Mouse (Mus musculus): ENCODE results near the gene Mpped2. TPM values are rescaled to one million over a fixed set of nuclear protein-coding genes. Genes with fewer than 3 reads are reported as not detected.

The Mpped2 gene
- polyA plus RNA-seq, 1 experiment from 2014 or later, result 1.8 TPM

GRCm38 (mm10) chr2:106772643-106773042, 79.6 kb downstream of the Mpped2 start:
- no peak overlapping the region for H3K4me2 ChIP-seq (ENCODE audit: low read depth, low read length)
- H3K27ac ChIP-seq (ENCODE audit: low read length), result no peak overlapping the region
- no peak overlapping the region for H3K4me3 ChIP-seq (ENCODE audit: low read depth, low read length)
- no peaks in the 10 kb centered on the region for H3K36me3 ChIP-seq (ENCODE audit: control insufficient read depth, insufficient read depth)
- H3K9me3 ChIP-seq (replicated peaks; ENCODE audit: control insufficient read depth, low read length), result no peaks in the 10 kb centered on the region
- WGBS (ENCODE audit: insufficient replicate concordance), result 62% methylated on average over 5 of the region's 5 CpGs
- no peak for ATAC-seq (ENCODE audit: low read depth)
- H3K9ac ChIP-seq (ENCODE audit: low read depth, low read length), result no peak overlapping the region
- no peaks in the 10 kb centered on the region for H3K4me1 ChIP-seq (ENCODE audit: control insufficient read depth, low read depth, low read length)
- no peaks in the 10 kb centered on the region for H3K27me3 ChIP-seq (ENCODE audit: control insufficient read depth, insufficient read depth, low read depth, low read length)

DNA sequence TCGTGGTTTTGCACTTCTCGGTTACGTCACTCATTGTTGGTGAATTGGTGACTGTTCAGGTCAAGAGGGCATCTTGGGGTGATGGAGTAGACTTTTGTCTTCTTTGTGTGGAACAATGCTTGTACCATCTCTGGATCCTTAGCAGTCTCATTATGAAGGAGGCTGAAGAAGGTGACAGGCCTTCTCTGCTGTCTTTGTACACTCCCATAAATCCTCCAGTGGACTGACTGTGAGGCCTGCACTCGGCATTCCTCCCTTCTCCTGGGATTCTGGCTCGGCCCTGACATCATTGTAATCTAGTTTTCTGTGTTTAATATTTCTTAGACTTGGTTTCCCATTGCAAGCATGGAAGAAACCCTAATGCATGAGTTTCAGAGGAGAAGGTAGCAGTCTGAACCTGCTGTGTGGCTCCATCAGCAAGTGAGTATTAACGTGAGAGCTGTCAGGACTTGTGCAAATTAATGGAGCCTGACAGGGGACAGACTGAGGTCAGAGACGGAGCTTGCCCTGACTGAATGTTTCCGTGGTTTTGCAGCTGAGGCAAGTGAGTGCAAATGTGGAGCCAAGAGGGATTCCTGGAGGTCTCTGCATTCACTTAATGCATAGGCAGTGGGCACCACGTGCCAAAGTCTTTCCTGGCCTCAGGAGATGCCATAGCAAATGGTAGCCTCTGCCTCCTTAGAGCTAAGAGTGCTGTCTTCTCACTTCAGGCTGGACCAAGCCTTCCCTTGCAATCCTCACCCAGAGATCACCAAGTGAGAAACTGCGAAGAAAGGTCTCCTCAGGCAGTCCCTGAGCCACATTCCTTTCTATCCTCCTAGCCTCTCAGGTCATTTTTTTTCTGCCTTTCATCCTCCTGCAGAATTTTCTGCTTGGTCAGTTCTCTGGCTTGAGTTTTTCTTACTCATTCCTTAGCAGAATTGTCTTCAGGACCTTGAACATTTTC, 81.5 kb downstream of the Mpped2 start:
- Histone ChIP-seq H3K4me1 (ENCODE audit: control insufficient read depth, low read depth, low read length) (no peaks in the 10 kb centered on the region), H3K4me2 (ENCODE audit: low read depth, low read length) (no peak overlapping the region), H3K36me3 (ENCODE audit: control insufficient read depth, insufficient read depth) (no peaks in the 10 kb centered on the region), H3K9me3 (replicated peaks; ENCODE audit: control insufficient read depth, low read length) (no peaks in the 10 kb centered on the region), H3K4me3 (ENCODE audit: low read depth, low read length) (no peak overlapping the region), H3K27ac (ENCODE audit: low read length) (no peak overlapping the region), H3K27me3 (ENCODE audit: control insufficient read depth, insufficient read depth, low read depth, low read length) (no peaks in the 10 kb centered on the region), H3K9ac (ENCODE audit: low read depth, low read length) (no peak overlapping the region)
- ATAC-seq (ENCODE audit: low read depth), result no peak
- 53% methylated on average over 10 of the region's 10 CpGs for WGBS (ENCODE audit: insufficient replicate concordance)

- Histone ChIP-seq H3K9ac (ENCODE audit: low read depth, low read length) (no peak overlapping the region), H3K4me3 (ENCODE audit: low read depth, low read length) (no peak overlapping the region), H3K4me1 (ENCODE audit: control insufficient read depth, low read depth, low read length) (no peaks in the 10 kb centered on the region), H3K27me3 (ENCODE audit: control insufficient read depth, insufficient read depth, low read depth, low read length) (no peaks in the 10 kb centered on the region), H3K27ac (ENCODE audit: low read length) (no peak overlapping the region), H3K36me3 (ENCODE audit: control insufficient read depth, insufficient read depth) (no peaks in the 10 kb centered on the region), H3K4me2 (ENCODE audit: low read depth, low read length) (no peak overlapping the region), H3K9me3 (replicated peaks; ENCODE audit: control insufficient read depth, low read length) (no peaks in the 10 kb centered on the region)
- WGBS (ENCODE audit: insufficient replicate concordance), result 58% methylated on average over 2 of the region's 2 CpGs
- no peak for ATAC-seq (ENCODE audit: low read depth)
Measured at GRCm38 (mm10) chr2:106775994-106776393, 82.9 kb downstream of the Mpped2 start.

DNA sequence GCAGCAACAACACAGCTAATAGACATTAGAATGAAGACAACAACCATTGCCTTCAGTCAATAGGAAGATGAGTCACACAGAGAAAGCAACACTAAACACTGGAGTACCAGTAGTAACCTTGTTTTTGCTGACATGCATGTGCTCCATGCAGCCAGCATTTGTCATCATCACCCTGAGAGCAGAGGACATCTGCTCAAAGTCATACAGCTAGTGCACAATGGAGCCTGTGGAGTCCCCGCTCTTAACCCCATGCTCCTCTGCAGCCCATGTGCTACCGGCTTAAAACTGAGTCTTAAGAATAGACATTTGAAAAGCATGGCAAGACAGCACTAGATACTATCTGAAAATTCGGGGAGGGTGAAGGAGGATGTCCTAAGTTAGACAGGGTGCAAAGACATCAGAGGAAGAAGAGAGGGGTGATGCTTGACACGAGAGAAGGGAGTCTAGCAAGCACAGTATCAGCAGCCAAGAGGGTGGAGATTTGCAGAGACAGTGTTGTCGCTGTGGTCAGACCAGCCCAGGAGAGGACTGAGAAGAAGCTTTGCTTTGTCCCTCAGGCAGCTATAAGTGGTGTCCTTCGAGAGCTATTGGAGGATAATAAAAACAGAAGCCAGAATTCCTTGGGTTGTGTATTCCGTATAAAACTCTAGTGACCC, 85.9 kb downstream of the Mpped2 start:
- H3K27me3 ChIP-seq (ENCODE audit: control insufficient read depth, insufficient read depth, low read depth, low read length), result no peaks in the 10 kb centered on the region
- no peak overlapping the region for H3K4me2 ChIP-seq (ENCODE audit: low read depth, low read length)
- H3K36me3 ChIP-seq (ENCODE audit: control insufficient read depth, insufficient read depth), result no peaks in the 10 kb centered on the region
- H3K4me3 ChIP-seq (ENCODE audit: low read depth, low read length), result no peak overlapping the region
- no peaks in the 10 kb centered on the region for H3K4me1 ChIP-seq (ENCODE audit: control insufficient read depth, low read depth, low read length)
- H3K9me3 ChIP-seq (replicated peaks; ENCODE audit: control insufficient read depth, low read length), result no peaks in the 10 kb centered on the region
- no peak for ATAC-seq (ENCODE audit: low read depth)
- H3K27ac ChIP-seq (ENCODE audit: low read length), result no peak overlapping the region
- 65% methylated on average over 7 of the region's 7 CpGs for WGBS (ENCODE audit: insufficient replicate concordance)
- no peak overlapping the region for H3K9ac ChIP-seq (ENCODE audit: low read depth, low read length)

DNA sequence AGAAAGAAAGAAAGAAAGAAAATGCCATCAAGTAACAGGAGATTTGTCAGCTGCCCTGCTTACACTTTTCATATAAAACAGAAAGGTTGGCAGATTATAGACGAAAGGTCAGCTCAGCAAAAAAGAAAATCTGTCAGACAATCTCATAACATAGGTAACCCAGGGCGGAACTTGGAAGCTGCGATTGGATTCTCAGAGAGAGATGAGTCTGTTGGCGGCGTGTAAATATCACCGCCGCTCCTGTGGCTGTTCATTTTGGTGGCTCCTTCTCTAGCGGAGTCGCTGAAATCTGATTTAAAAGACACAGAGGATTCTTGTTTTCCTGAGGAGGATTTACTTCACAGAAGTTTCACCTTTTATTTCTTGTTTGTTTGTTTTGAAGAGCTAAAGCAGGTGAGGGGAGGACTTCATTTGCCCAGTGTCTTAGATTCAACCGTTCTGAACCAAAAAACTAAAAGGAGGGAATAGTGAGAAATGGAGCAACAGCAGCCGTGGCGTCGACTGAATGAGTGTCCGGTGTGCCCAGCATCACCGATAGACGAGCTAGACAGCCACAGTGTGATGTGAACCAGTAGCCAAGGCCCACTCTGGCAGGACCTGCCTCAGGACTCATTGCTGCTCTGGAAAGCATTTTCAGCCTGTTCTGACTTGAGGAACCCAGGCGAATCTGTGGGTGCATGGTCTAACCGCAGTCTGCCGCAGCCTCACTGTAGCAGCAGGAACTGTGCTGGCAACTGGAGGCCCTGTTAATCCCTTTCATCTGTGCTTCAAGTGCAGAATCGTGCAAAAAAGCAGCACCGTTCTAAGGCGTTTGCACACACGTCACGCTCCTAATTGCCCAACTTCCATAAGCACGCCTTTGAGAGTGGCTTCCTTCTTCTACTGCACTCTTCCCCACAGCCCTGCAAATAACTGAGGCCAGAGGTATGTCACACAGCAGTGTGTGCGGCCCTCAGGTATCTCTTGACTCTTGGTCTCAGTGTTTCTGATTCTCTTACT, 88.4 kb downstream of the Mpped2 start:
- no peak overlapping the region for H3K9ac ChIP-seq (ENCODE audit: low read depth, low read length)

DNA sequence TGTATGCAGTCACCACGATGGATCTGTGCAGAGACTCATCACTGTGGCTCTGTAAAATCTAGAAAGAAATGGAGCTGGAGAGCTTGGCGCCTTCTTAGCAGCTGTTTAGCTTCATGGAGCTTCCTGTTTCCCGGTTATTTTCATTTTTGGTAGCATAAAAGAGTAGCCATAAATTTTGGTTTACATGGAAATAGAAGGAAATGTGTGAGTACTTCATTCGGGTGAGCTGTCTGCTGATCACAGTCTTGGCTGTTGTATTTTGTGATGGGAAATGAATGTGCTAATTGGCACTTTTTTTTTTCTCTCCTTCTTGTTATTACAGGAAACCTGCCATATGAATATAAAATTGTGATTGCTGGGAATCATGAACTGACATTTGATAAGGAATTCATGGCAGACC, 90.2 kb downstream of the Mpped2 start:
- H3K9me3 ChIP-seq (replicated peaks; ENCODE audit: control insufficient read depth, low read length), result no peaks in the 10 kb centered on the region
- H3K9ac ChIP-seq (ENCODE audit: low read depth, low read length), result no peak overlapping the region
- H3K4me2 ChIP-seq (ENCODE audit: low read depth, low read length), result no peak overlapping the region
- no peaks in the 10 kb centered on the region for H3K27me3 ChIP-seq (ENCODE audit: control insufficient read depth, insufficient read depth, low read depth, low read length)
- no peak overlapping the region for H3K27ac ChIP-seq (ENCODE audit: low read length)
- H3K36me3 ChIP-seq (ENCODE audit: control insufficient read depth, insufficient read depth), result no peaks in the 10 kb centered on the region
- no peaks in the 10 kb centered on the region for H3K4me1 ChIP-seq (ENCODE audit: control insufficient read depth, low read depth, low read length)
- 58% methylated on average over 4 of the region's 4 CpGs for WGBS (ENCODE audit: insufficient replicate concordance)
- no peak for ATAC-seq (ENCODE audit: low read depth)
- H3K4me3 ChIP-seq (ENCODE audit: low read depth, low read length), result no peak overlapping the region

More for the DNA sequence above, 88.4 kb downstream of the Mpped2 start:
- Histone ChIP-seq H3K4me3 (ENCODE audit: low read depth, low read length) (no peak overlapping the region), H3K4me1 (ENCODE audit: control insufficient read depth, low read depth, low read length) (no peaks in the 10 kb centered on the region), H3K27ac (ENCODE audit: low read length) (no peak overlapping the region), H3K9me3 (replicated peaks; ENCODE audit: control insufficient read depth, low read length) (no peaks in the 10 kb centered on the region), H3K36me3 (ENCODE audit: control insufficient read depth, insufficient read depth) (no peaks in the 10 kb centered on the region), H3K27me3 (ENCODE audit: control insufficient read depth, insufficient read depth, low read depth, low read length) (no peaks in the 10 kb centered on the region), H3K4me2 (ENCODE audit: low read depth, low read length) (no peak overlapping the region)
- WGBS (ENCODE audit: insufficient replicate concordance), result 73% methylated on average over 26 of the region's 26 CpGs
- ATAC-seq (ENCODE audit: low read depth), result no peak

GRCm38 (mm10) chr2:106788055-106788454, 95.0 kb downstream of the Mpped2 start:
- Histone ChIP-seq H3K27ac (ENCODE audit: low read length) (no peak overlapping the region), H3K4me3 (ENCODE audit: low read depth, low read length) (no peak overlapping the region), H3K27me3 (ENCODE audit: control insufficient read depth, insufficient read depth, low read depth, low read length) (no peaks in the 10 kb centered on the region), H3K9ac (ENCODE audit: low read depth, low read length) (no peak overlapping the region), H3K4me1 (ENCODE audit: control insufficient read depth, low read depth, low read length) (no peaks in the 10 kb centered on the region; the same call in 1 of the 2 replicates), H3K36me3 (ENCODE audit: control insufficient read depth, insufficient read depth) (no peaks in the 10 kb centered on the region), H3K9me3 (replicated peaks; ENCODE audit: control insufficient read depth, low read length) (no peaks in the 10 kb centered on the region), H3K4me2 (ENCODE audit: low read depth, low read length) (no peak overlapping the region)
- ATAC-seq (ENCODE audit: low read depth), result no peak
- WGBS (ENCODE audit: insufficient replicate concordance), result 39% methylated on average over 8 of the region's 8 CpGs

GRCm38 (mm10) chr2:106788573-106788972, 95.5 kb downstream of the Mpped2 start:
- no peak overlapping the region for H3K4me2 ChIP-seq (ENCODE audit: low read depth, low read length)
- H3K27me3 ChIP-seq (ENCODE audit: control insufficient read depth, insufficient read depth, low read depth, low read length), result no peaks in the 10 kb centered on the region
- no peaks in the 10 kb centered on the region for H3K9me3 ChIP-seq (replicated peaks; ENCODE audit: control insufficient read depth, low read length)
- WGBS (ENCODE audit: insufficient replicate concordance), result 53% methylated on average over 4 of the region's 4 CpGs
- no peak overlapping the region for H3K9ac ChIP-seq (ENCODE audit: low read depth, low read length)
- no peak for ATAC-seq (ENCODE audit: low read depth)
- H3K36me3 ChIP-seq (ENCODE audit: control insufficient read depth, insufficient read depth), result no peaks in the 10 kb centered on the region
- no peaks in the 10 kb centered on the region; the same call in 1 of the 2 replicates for H3K4me1 ChIP-seq (ENCODE audit: control insufficient read depth, low read depth, low read length)
- H3K4me3 ChIP-seq (ENCODE audit: low read depth, low read length), result no peak overlapping the region
- H3K27ac ChIP-seq (ENCODE audit: low read length), result no peak overlapping the region

Data from liver, embryonic 16.5 days (tissue).